Mouse (Mus musculus) erythroblast, embryonic 14.5 days (primary cell): Measurements from ENCODE around the gene Klhl25. TPM values are rescaled to one million over a fixed set of nuclear protein-coding genes. Genes with fewer than 3 reads are reported as not detected.
"Not testable (repeated sequence)": the region's sequence is repeated elsewhere in the genome, so short reads cannot be mapped to it uniquely, and the experiment has no call there.

Experiments used
- H3K27me3 ChIP-seq: 2 replicates; pipeline ENCODE4 v1.6.1; 2012; ENCODE audit warnings: inconsistent platforms; ENCODE audit not compliant: control insufficient read depth
- H3K36me3 ChIP-seq: 2 replicates; pipeline ENCODE4 v1.6.1; 2012; ENCODE audit warnings: mild to moderate bottlenecking, inconsistent platforms; ENCODE audit not compliant: control insufficient read depth
- H3K4me1 ChIP-seq: 2 replicates; pipeline ENCODE4 v1.6.1; 2012; ENCODE audit warnings: inconsistent platforms; ENCODE audit not compliant: control insufficient read depth
- H3K4me3 ChIP-seq: replicated peaks from 2 replicates; pipeline ENCODE3; 2012; ENCODE audit warnings: moderate library complexity, mild to moderate bottlenecking, inconsistent platforms
- H3K9me3 ChIP-seq: 2 replicates; pipeline ENCODE4 v1.6.1; 2012; ENCODE audit warnings: low read length, inconsistent platforms, mixed read lengths; ENCODE audit not compliant: control insufficient read depth
- GATA1 ChIP-seq: IDR thresholded peaks from 2 replicates; pipeline ENCODE4 v1.6.1; 2012; ENCODE audit warnings: low read length, inconsistent platforms, mixed read lengths
- TAL1 ChIP-seq: IDR thresholded peaks from 3 replicates; pipeline ENCODE4 v1.6.1; 2012; ENCODE audit warnings: low read length, inconsistent platforms, mixed read lengths
- polyA plus RNA-seq: library from polyadenylated mRNA; stranded (reverse); fragments of >175 nt; gene quantifications from 2 replicates; pipeline ENCODE4 v1.2.3, GENCODE M21; 2012

Klhl25 gene
- polyA plus RNA-seq, 1 experiment: 1.3 TPM

- TF ChIP-seq GATA1 (no peak), TAL1 (no peak)
- H3K4me3 ChIP-seq: no peak overlapping the region
- peaks cover 28% of the 10 kb centered on the region for H3K4me1 ChIP-seq
- H3K36me3 ChIP-seq: no peaks in the 10 kb centered on the region; the same call in 1 of the 2 replicates
- no peaks in the 10 kb centered on the region for H3K9me3 ChIP-seq
- H3K27me3 ChIP-seq: no peaks in the 10 kb centered on the region
These were observed 8.0 kb upstream of the Klhl25 start for GRCm38 (mm10) chr7:75840071-75840470.

DNA sequence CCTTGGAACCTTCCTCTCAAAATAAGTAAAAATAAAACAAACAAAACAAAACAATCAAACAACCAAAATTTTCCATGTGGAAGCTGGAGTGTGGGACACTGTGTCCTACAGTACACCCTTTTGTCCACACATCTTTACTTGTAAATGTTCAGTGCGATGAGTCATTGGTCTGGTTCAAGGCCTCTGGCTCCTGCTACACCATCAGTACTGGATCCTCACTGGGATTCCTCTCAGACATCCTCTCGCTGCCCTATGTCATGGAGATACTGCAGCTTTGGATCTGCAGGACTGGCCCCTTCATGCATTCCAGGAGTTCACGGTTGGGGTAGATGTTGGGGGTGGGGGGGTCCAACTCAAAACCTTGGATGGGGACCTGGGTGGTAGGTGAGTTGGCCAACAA is 5.8 kb upstream of the Klhl25 start:
- TF ChIP-seq GATA1: no peak
- TF ChIP-seq TAL1: no peak
- Histone ChIP-seq H3K4me1 (peaks cover 24% of the 10 kb centered on the region), H3K9me3 (no peaks in the 10 kb centered on the region), H3K4me3 (no peak overlapping the region), H3K36me3 (no peaks in the 10 kb centered on the region; the same call in 1 of the 2 replicates), H3K27me3 (no peaks in the 10 kb centered on the region)

DNA sequence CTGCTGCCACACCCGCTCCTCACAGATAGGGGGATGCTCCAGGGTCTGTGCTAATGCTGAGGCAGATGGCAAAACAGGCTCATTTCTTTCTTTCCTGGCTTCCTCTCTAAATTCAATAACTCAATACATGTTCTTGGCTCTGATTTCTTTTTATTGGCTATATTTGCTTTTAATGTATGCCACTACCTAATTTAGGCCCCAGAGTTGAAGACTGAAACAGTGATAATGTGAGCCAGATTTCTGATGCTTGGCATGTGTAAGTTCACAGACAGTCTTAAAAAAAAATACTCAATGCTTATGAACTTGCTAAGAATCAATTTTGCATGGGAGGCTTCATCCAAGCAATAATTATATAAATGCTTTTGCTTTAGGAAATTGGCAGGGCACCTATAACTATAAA is 2.2 kb upstream of the Klhl25 start:
- H3K4me1 ChIP-seq: peaks cover 39% of the 10 kb centered on the region
- peaks cover 4% of the 10 kb centered on the region for H3K36me3 ChIP-seq
- H3K27me3 ChIP-seq: no peaks in the 10 kb centered on the region
- TF ChIP-seq TAL1: no peak
- TF ChIP-seq GATA1: no peak
- H3K4me3 ChIP-seq: no peak overlapping the region
- H3K9me3 ChIP-seq: no peaks in the 10 kb centered on the region

DNA sequence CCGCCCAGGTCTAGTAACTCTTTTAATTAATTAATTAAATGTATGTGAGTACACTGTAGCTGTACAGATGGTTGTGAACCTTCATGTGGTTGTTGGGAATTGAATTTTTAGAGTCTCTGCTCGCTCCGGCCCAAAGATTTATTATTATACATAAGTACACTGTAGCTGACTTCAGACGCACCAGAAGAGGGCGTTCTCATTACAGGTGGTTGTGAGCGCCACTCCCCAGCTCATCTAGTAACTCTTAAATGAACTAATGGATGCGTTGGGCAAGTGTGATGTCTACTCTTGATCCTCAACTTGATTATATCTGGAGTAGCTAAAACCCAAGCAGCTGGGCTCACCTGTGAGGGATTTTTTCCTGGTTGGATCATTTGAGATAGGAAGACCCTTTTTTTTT is 1.2 kb upstream of the Klhl25 start:
- H3K4me3 ChIP-seq: no peak overlapping the region
- no peaks in the 10 kb centered on the region for H3K27me3 ChIP-seq
- peaks cover 47% of the 10 kb centered on the region for H3K4me1 ChIP-seq
- peaks cover 14% of the 10 kb centered on the region for H3K36me3 ChIP-seq
- no peaks in the 10 kb centered on the region for H3K9me3 ChIP-seq
- TF ChIP-seq TAL1: no peak
- TF ChIP-seq GATA1: no peak

GRCm38 (mm10) chr7:75847489-75847888 is 621 bp upstream of the Klhl25 start:
- no peaks in the 10 kb centered on the region for H3K27me3 ChIP-seq

GRCm38 (mm10) chr7:75848776-75849670 is 913 bp downstream of the Klhl25 start:
- Histone ChIP-seq H3K4me3 (peak overlapping the region; percentile 97), H3K9me3 (no peaks in the 10 kb centered on the region), H3K27me3 (no peaks in the 10 kb centered on the region), H3K36me3 (peaks cover 33% of the 10 kb centered on the region), H3K4me1 (peaks cover 58% of the 10 kb centered on the region)
- TF ChIP-seq GATA1: no peak
- no peak for TF ChIP-seq TAL1

More at GRCm38 (mm10) chr7:75847489-75847888, 621 bp upstream of the Klhl25 start:
- Histone ChIP-seq H3K4me3 (peak overlapping the region; percentile 97), H3K9me3 (no peaks in the 10 kb centered on the region), H3K36me3 (peaks cover 19% of the 10 kb centered on the region), H3K4me1 (peaks cover 51% of the 10 kb centered on the region)
- TF ChIP-seq TAL1 (no peak), GATA1 (no peak)

GRCm38 (mm10) chr7:75850396-75850795 is 2.3 kb downstream of the Klhl25 start:
- not testable (repeated sequence) for H3K4me3 ChIP-seq, H3K27me3 ChIP-seq, H3K9me3 ChIP-seq
- Histone ChIP-seq H3K4me1 (peaks cover 64% of the 10 kb centered on the region), H3K36me3 (peaks cover 47% of the 10 kb centered on the region)

GRCm38 (mm10) chr7:75851290-75851689 is 3.2 kb downstream of the Klhl25 start:
- Histone ChIP-seq H3K36me3 (peaks cover 56% of the 10 kb centered on the region), H3K4me3 (no peak overlapping the region), H3K4me1 (peaks cover 64% of the 10 kb centered on the region), H3K9me3 (no peaks in the 10 kb centered on the region), H3K27me3 (no peaks in the 10 kb centered on the region)
- TF ChIP-seq TAL1 (no peak), GATA1 (no peak)

DNA sequence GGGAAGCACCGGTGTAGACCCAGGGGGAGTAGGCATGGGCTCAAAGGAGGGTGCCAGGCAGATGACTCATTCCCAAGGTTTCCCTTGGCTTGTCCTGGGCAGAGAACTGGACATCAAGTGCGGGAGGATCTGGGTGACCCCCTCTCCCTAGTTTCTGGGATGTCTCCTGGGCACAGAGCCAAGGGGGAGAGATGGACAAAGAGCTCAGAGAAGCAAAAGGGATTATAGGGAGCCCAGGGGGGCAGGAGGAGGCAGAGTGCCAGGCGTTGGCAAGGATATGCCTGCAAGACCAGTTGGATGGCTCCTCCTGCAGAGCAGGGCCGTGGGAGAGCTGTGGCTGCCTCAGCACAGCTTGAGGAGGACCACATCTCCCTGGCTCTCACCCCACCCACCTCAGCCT is 4.3 kb downstream of the Klhl25 start:
- peaks cover 63% of the 10 kb centered on the region for H3K4me1 ChIP-seq

DNA sequence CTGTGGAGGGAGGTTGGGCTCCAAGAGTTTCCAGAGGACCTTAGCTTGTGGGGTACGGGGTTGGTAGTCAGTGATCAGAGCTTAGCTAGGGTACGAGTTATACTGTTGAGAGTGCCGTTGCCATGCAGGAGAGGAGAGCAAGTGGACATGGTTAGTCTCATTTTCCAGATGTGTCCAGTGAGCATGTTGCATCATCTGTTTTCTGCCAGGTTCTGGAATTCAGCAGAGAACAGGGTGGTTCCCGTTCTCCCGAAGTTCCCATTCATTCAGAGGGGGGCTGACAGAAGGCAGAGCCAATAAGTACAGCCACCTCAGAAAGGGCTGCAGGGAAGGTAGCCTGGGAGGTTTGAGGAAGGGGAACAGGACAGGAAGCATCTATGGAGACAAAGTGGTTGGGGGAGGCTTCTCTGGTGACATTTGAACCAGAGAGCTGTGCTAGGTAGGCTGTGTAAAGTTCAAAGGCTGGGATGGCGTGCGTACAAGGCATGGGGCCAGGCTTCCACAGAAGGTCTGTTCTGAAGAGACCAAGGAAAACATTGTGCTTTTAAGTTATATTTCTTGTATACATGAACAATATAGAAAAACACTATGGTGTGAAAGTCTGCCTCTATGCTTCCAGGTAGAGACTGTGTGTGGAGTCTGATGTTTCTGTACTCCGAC is 5.2 kb downstream of the Klhl25 start:
- H3K4me1 ChIP-seq: peaks cover 61% of the 10 kb centered on the region
- no peaks in the 10 kb centered on the region for H3K9me3 ChIP-seq
- H3K27me3 ChIP-seq: no peaks in the 10 kb centered on the region
- H3K36me3 ChIP-seq: peaks cover 73% of the 10 kb centered on the region
- H3K4me3 ChIP-seq: no peak overlapping the region
- TF ChIP-seq GATA1: no peak
- TF ChIP-seq TAL1: no peak

More for the DNA sequence above, 4.3 kb downstream of the Klhl25 start:
- Histone ChIP-seq H3K4me3 (no peak overlapping the region), H3K36me3 (peaks cover 65% of the 10 kb centered on the region), H3K9me3 (no peaks in the 10 kb centered on the region), H3K27me3 (no peaks in the 10 kb centered on the region)
- TF ChIP-seq TAL1: no peak
- no peak for TF ChIP-seq GATA1
